Mouse (Mus musculus): ENCODE results near the gene Thumpd2. TPM values are rescaled to one million over a fixed set of nuclear protein-coding genes. Genes with fewer than 3 reads are reported as not detected.

Gene Thumpd2
- polyA plus RNA-seq, 1 experiment from 2014 or later: 3.6 TPM

DNA sequence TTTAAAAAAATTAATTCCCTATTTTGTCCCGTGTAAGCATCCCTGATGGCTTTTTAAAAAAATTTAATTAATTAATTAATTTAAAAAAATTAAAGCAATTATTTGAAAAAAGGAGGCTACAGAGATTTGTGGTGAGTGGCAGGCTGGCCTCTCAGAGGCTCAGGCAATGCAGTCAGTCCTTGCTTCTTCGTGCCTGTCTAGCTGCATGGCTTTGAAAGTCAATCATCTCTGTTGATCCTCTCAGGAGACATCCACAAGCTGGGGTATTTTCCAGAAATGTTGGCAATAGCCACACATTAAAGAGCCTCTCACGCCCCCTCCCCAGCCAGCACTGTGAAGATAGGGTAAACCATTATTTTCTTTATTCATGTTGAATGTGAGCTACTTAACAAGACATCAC is 54.7 kb downstream of the Thumpd2 start:
- WGBS (ENCODE audit: missing documents): 85% methylated on average over 3 of the region's 3 CpGs
- Histone ChIP-seq H3K4me3 (ENCODE audit: inconsistent target) (no peak overlapping the region), H3K27ac (no peak overlapping the region), H3K36me3 (ENCODE audit: inconsistent target) (no peaks in the 10 kb centered on the region), H3K79me2 (ENCODE audit: inconsistent target) (no peaks in the 10 kb centered on the region)

DNA sequence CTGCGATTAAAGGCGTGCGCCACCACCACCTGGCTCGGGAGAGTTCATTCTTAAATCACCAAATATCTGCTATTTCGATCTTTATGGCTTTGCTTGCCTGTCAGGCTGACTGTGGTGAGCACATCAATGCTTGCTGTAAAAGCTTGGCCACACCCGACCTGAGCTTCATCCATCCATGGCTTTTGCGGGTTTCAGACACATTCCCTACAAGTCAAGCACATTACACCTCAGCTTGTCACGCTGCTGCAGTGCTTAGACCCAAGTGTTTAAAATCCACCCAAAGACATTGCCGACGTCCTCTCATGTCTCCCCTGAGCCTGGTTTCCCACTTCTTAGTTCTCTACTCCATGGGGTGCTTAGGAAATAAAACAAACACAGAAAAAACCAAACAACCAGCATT is 55.8 kb downstream of the Thumpd2 start:
- Histone ChIP-seq H3K4me3 (ENCODE audit: inconsistent target) (no peak overlapping the region), H3K36me3 (ENCODE audit: inconsistent target) (no peaks in the 10 kb centered on the region), H3K79me2 (ENCODE audit: inconsistent target) (no peaks in the 10 kb centered on the region), H3K27ac (no peak overlapping the region)
- WGBS (ENCODE audit: missing documents): 96% methylated on average over 10 of the region's 10 CpGs

DNA sequence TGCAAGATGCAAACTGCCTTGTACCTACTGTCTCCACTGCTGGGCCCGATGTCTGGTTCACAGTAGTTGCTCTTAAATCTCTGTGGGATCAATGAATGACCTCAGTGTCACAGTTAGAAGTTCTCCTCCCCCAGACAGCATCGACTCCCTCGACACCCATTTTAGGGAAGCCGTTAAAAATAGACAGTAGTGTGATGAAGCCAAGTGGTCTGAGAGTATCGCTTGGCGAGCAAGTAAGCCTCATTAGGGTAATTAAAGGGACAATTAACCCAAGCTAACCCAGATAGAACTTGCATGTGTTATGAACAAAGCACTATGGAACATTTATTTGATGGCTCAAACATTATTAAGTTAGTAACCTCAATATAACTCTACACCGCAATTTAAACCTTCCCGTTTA is 59.6 kb downstream of the Thumpd2 start:
- H3K36me3 ChIP-seq (ENCODE audit: inconsistent target): no peaks in the 10 kb centered on the region
- H3K27ac ChIP-seq: no peak overlapping the region
- H3K4me3 ChIP-seq (ENCODE audit: inconsistent target): no peak overlapping the region
- no peaks in the 10 kb centered on the region for H3K79me2 ChIP-seq (ENCODE audit: inconsistent target)
- 79% methylated on average over 8 of the region's 8 CpGs for WGBS (ENCODE audit: missing documents)

DNA sequence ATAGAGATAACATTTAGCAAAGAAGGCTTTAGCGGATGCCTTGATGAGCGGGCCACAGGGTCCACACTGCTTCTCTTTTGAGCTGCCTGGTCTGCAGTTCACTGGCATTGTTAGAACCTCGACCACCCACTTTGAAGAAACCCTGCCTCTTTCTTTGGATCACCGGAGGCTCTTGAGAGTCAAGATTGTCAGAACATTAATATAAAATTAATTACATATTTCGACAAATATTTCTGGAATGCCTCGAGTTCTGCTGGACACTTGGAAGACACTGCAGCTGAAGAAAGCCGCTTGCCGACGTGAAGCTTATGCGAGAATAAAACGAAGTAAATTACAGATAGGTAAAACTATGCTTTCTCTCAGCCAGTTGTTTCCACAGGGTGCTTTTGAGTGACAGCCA is 60.4 kb downstream of the Thumpd2 start:
- 94% methylated on average over 11 of the region's 11 CpGs for WGBS (ENCODE audit: missing documents)
- Histone ChIP-seq H3K27ac (no peak overlapping the region), H3K36me3 (ENCODE audit: inconsistent target) (no peaks in the 10 kb centered on the region), H3K4me3 (ENCODE audit: inconsistent target) (no peak overlapping the region), H3K79me2 (ENCODE audit: inconsistent target) (no peaks in the 10 kb centered on the region)

DNA sequence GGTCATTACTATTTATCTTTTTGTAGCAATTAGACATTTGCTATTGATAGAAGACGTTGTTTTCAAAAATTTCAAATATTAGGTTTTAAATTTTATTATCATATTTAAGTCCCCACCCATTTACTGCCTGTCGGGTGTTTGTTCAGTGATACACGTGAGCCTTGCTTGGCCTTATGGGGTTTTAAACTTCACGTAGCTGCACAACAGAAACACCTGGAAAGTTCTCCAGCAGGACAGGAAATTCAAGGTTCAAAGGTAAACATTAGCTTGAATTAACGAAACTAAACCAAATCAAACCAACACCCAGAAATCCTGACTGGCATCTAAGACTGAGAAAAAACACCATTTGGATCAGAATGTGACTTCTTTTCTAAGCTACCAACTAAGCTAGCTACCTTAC is 62.8 kb downstream of the Thumpd2 start:
- no peaks in the 10 kb centered on the region for H3K79me2 ChIP-seq (ENCODE audit: inconsistent target)
- H3K27ac ChIP-seq: no peak overlapping the region
- 98% methylated on average over 5 of the region's 5 CpGs for WGBS (ENCODE audit: missing documents)
- H3K36me3 ChIP-seq (ENCODE audit: inconsistent target): no peaks in the 10 kb centered on the region
- H3K4me3 ChIP-seq (ENCODE audit: inconsistent target): no peak overlapping the region

DNA sequence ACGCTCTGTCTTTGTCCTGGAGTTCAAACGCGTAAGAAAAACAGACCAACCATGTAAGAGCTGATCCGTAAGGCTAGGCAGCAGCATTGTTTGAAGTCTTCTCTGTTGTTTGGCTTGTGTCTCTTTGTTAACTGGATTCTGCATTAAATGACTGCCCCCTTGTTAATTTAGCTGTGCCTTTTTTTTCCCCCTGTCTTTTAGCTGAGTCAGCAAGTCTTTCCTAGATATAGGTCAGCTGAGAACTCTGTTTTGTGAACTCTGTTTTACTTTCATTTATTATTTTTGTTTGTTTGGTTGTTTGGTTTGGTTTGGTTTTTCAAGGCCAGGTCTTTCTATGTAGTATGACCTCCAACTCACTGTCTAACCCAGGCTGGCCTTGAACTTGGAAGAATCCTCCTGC is 63.2 kb downstream of the Thumpd2 start:
- Histone ChIP-seq H3K4me3 (ENCODE audit: inconsistent target) (no peak overlapping the region), H3K36me3 (ENCODE audit: inconsistent target) (no peaks in the 10 kb centered on the region), H3K79me2 (ENCODE audit: inconsistent target) (no peaks in the 10 kb centered on the region), H3K27ac (no peak overlapping the region)
- WGBS (ENCODE audit: missing documents): 100% methylated on average over 4 of the region's 4 CpGs

DNA sequence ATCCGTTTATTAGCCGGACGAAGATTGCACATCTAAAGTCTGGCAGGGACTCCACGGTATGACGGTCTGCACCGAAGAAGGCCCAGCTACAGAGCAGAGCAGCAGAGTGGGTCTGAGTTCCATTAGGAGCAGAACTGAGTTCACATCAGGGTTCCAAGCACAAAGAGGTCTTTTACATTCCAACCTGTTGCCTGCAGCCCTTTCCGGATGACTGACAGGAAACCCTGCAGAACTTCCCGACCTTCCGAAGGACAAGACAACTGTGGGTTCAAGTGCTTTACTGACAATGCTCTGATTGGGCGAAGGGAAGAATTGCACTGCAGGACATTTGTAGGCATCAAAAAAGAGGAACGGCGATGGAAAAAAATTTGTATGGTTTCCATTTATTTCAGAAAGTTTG is 63.9 kb downstream of the Thumpd2 start:
- no peak overlapping the region for H3K27ac ChIP-seq
- no peaks in the 10 kb centered on the region for H3K36me3 ChIP-seq (ENCODE audit: inconsistent target)
- 93% methylated on average over 12 of the region's 12 CpGs for WGBS (ENCODE audit: missing documents)
- H3K4me3 ChIP-seq (ENCODE audit: inconsistent target): no peak overlapping the region
- no peaks in the 10 kb centered on the region for H3K79me2 ChIP-seq (ENCODE audit: inconsistent target)

DNA sequence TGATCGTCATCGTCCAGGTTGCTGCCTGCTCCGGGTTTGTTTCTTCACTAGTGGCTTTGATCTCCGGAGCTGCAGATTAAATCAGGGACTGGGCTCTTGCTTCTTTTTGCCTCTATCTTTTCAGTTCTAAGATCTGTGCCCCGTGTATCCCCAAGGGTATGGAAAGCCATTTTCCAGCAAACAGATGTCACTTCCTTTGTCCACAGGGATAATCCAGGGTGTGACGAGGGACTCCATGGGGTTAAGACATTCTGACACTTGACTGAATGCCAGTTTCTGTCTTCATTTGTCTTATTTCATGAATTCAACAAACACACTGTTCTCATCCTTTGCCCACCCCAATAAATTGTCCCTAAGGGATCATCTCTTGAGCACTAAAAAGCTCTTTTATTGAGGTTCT is 65.9 kb downstream of the Thumpd2 start:
- H3K36me3 ChIP-seq (ENCODE audit: inconsistent target): no peaks in the 10 kb centered on the region
- WGBS (ENCODE audit: missing documents): 89% methylated on average over 6 of the region's 6 CpGs
- H3K4me3 ChIP-seq (ENCODE audit: inconsistent target): no peak overlapping the region
- H3K79me2 ChIP-seq (ENCODE audit: inconsistent target): no peaks in the 10 kb centered on the region
- H3K27ac ChIP-seq: no peak overlapping the region

DNA sequence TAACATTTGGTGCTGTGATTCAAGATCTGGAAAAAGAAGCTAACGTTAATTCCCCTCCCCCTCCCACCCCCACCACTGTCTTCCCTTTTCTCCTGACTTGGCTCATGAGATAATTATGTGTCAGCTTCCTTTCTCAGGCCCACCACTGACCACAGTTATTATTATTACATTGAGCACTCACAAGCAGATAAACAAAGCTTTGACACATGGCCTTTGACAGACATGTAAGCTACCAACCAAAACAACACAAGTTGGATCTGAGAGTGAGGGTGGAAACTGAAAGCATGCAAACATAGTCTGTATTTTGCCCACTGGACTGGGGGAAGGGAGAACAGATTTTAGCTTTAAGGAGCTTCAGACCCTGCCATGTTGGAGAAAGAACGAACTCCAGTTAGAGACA is 67.7 kb downstream of the Thumpd2 start:
- H3K79me2 ChIP-seq (ENCODE audit: inconsistent target): no peaks in the 10 kb centered on the region
- H3K36me3 ChIP-seq (ENCODE audit: inconsistent target): no peaks in the 10 kb centered on the region
- WGBS (ENCODE audit: missing documents): 43% methylated on average over 2 of the region's 2 CpGs
- no peak overlapping the region for H3K4me3 ChIP-seq (ENCODE audit: inconsistent target)
- 0 out of 2 replicates have a peak overlapping the region, but pooled peaks have one; percentile 25 for H3K27ac ChIP-seq

DNA sequence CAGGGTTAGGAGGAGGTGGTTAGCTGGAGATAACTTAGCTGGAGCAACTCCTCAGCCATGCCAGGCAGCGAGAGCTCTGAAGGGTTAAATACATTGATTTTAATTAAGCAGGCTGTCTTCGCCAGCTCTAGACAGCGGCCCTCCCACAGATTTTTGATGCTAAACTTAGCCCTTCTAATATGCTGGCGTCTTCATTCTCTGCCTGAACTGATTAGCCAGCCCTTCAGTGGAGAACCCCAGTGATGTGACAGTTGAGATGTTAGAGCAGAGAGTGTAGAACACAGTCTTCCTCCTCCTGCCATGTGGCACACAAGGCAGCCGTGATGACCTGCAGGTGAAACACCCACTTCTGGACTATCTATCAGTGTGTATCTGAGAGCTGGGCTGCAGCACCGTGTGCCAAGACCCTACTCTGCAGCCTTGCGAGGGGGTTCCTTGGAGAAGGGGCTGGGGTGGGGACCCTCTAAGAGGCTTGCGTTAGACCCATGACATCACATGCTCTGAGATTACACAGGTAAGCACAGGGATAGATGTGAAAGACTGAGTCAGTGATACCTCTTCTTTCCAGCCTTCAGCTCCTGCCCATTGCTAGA is 73.3 kb downstream of the Thumpd2 start:
- H3K79me2 ChIP-seq (ENCODE audit: inconsistent target): no peaks in the 10 kb centered on the region
- no peak overlapping the region for H3K4me3 ChIP-seq (ENCODE audit: inconsistent target)
- no peaks in the 10 kb centered on the region for H3K36me3 ChIP-seq (ENCODE audit: inconsistent target)
- 85% methylated on average over 8 of the region's 8 CpGs for WGBS (ENCODE audit: missing documents)
- H3K27ac ChIP-seq: no peak overlapping the region

DNA sequence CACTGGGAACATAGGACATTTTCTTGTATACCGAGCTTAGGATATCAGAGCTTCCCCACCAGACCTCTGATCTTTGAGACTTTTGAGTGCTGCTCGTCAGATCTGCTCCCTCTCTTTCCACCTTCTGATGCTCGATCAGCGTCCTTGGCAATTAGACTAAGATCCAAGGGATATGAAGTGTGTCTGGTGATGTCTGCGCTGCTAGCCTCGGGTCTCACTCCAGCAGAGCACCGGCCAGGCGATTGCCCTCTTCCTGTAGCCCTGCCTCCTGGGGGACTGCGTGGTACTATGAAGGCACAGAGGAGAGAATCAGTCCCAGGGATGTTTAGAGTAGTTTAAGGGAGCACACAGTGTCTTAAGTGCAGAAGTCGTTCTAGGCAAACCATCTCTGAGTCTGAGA is 81.9 kb downstream of the Thumpd2 start:
- H3K27ac ChIP-seq: no peak overlapping the region
- H3K4me3 ChIP-seq (ENCODE audit: inconsistent target): no peak overlapping the region
- no peaks in the 10 kb centered on the region for H3K79me2 ChIP-seq (ENCODE audit: inconsistent target)
- no peaks in the 10 kb centered on the region for H3K36me3 ChIP-seq (ENCODE audit: inconsistent target)
- 89% methylated on average over 10 of the region's 10 CpGs for WGBS (ENCODE audit: missing documents)

DNA sequence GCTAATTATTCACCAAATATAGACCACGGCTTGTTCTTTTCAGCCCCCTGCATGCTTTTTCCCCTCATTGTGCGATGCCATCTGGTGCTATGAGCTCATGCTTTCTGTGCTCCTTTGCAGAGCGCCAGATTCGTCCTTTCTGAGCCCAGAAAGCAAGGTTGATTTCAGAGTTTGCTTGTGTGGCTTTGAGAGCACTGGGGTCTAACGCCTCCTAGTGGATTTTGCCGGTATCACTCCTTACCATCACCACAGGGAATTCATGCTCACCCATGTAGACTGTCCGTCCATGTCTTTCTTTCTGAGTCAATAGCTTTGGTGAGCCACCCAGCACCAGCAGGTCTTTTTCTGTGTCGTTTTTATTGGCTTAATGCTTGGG is 82.5 kb downstream of the Thumpd2 start:
- H3K79me2 ChIP-seq (ENCODE audit: inconsistent target): no peaks in the 10 kb centered on the region
- H3K4me3 ChIP-seq (ENCODE audit: inconsistent target): no peak overlapping the region
- H3K27ac ChIP-seq: no peak overlapping the region
- H3K36me3 ChIP-seq (ENCODE audit: inconsistent target): no peaks in the 10 kb centered on the region
- 17% methylated on average over 8 of the region's 8 CpGs for WGBS (ENCODE audit: missing documents)

DNA sequence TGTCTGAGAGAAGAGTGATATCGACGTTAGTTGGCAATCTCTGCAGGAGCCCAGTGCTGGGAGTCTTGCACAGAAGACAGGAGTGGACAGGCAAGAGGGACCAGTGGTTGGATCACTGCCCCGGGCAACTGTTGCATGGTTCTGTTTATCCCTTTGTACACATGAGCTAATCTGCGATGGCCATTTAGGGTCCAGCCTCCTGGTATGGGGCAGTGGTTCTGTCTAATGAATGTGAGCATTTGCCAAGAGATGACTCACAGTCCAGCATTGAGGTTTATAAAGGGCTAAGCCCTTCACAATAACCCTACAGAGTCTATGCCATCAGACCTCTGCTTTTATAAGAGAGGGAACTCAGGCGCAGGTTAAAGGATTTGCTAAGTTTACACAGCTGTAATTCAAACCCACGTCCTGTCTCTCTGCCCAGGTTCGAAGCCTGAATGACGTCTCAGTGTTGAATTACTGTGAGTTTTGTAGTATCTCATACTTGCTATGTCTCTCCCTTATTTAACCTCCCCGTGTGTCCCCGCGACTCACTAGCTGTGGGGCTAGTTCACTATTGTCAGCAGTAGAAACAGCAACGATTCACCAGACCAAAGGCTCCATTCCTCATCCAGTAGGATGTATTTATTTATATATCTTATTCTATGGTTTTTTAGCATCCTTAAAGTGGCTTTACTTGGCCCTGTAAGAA is 83.0 kb downstream of the Thumpd2 start:
- Histone ChIP-seq H3K27ac (no peak overlapping the region), H3K79me2 (ENCODE audit: inconsistent target) (no peaks in the 10 kb centered on the region), H3K4me3 (ENCODE audit: inconsistent target) (no peak overlapping the region), H3K36me3 (ENCODE audit: inconsistent target) (no peaks in the 10 kb centered on the region)
- WGBS (ENCODE audit: missing documents): 78% methylated on average over 12 of the region's 12 CpGs

DNA sequence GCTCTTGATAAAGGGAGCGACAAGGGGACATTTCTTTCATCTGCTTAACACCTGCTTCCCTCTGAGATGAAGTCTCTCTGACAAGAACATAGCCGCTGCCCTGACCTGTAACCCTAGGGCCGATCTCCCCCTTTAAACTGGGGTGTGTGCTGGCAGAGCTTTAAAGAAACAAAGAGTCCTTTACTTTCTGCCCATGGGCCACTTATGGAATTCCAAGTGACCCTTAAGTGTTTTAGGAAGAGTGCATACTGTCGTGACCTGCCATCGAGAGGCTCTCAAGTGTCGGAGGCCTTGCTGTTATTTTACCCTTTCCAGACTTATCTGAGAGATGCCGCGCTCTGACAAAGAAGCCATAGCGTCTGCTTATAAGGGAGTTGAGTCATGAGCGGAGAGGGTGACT is 84.8 kb downstream of the Thumpd2 start:
- Histone ChIP-seq H3K4me3 (ENCODE audit: inconsistent target) (no peak overlapping the region), H3K27ac (no peak overlapping the region), H3K36me3 (ENCODE audit: inconsistent target) (no peaks in the 10 kb centered on the region), H3K79me2 (ENCODE audit: inconsistent target) (no peaks in the 10 kb centered on the region)
- 98% methylated on average over 9 of the region's 10 CpGs for WGBS (ENCODE audit: missing documents)

DNA sequence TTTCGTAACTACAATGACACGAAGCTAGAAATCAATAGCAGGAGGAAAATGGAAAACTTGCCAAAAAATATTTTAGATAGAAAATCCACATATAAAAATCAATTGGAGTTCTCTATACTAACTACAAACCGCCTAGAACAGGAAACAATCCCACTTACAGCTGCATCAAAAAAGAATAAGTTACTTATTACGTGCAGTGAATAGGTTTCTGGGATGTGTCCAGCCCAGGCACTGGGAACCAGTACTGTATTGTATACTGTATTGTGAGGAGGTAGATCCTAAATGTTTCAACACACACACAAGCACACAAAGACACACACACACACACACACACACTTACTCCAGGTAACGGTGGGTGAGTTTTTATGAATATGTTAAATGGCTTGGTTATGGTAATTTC is 87.6 kb downstream of the Thumpd2 start:
- no peak overlapping the region for H3K27ac ChIP-seq
- H3K36me3 ChIP-seq (ENCODE audit: inconsistent target): no peaks in the 10 kb centered on the region
- H3K79me2 ChIP-seq (ENCODE audit: inconsistent target): no peaks in the 10 kb centered on the region
- H3K4me3 ChIP-seq (ENCODE audit: inconsistent target): no peak overlapping the region
- WGBS (ENCODE audit: missing documents): 92% methylated on average over 5 of the region's 5 CpGs

All from macrophage (primary cell).